Mouse (Mus musculus) heart, embryonic 11.5 days (tissue): ENCODE data around the gene Loxl4. TPM values are rescaled to one million over a fixed set of nuclear protein-coding genes. Genes with fewer than 3 reads are reported as not detected.

Experiments
- ATAC-seq: fragments of 200-750 bp; cut with Nextera tagmentation; replicated peaks from 2 replicates; pipeline ENCODE4 v1.8.0; 2017; ENCODE audit warnings: moderate library complexity; ENCODE audit not compliant: insufficient number of reproducible peaks, low FRiP score, low TSS enrichment
- H3K27ac ChIP-seq: fragments of 300-500 bp; sonication (generic); 2 replicates; pipeline ENCODE4 v1.5.1; 2014; ENCODE audit warnings: mild to moderate bottlenecking, low read depth, low read length
- H3K27me3 ChIP-seq: fragments of 300-500 bp; sonication (generic); 2 replicates; pipeline ENCODE4 v1.6.1; 2014; ENCODE audit warnings: mild to moderate bottlenecking, low read length, mixed read lengths; ENCODE audit not compliant: control insufficient read depth, insufficient read depth
- H3K36me3 ChIP-seq: fragments of 300-500 bp; sonication (generic); 2 replicates; pipeline ENCODE4 v1.6.1; 2014; ENCODE audit warnings: mild to moderate bottlenecking, low read length, moderate library complexity, mixed read lengths; ENCODE audit not compliant: control insufficient read depth, insufficient read depth
- H3K4me1 ChIP-seq: fragments of 300-500 bp; sonication (generic); 2 replicates; pipeline ENCODE4 v1.6.1; 2014; ENCODE audit warnings: low read length; ENCODE audit not compliant: control insufficient read depth, insufficient read depth
- H3K4me2 ChIP-seq: fragments of 300-500 bp; sonication (generic); 2 replicates; pipeline ENCODE4 v1.6.1; 2014; ENCODE audit warnings: mild to moderate bottlenecking, moderate library complexity
- H3K4me3 ChIP-seq: fragments of 300-500 bp; sonication (generic); 2 replicates; pipeline ENCODE4 v1.5.1; 2014; ENCODE audit warnings: low read depth, low read length
- H3K9ac ChIP-seq: fragments of 300-500 bp; sonication (generic); 2 replicates; pipeline ENCODE4 v1.6.1; 2014; ENCODE audit warnings: mild to moderate bottlenecking, low read depth, low read length, moderate library complexity
- H3K9me3 ChIP-seq: fragments of 300-500 bp; sonication (generic); replicated peaks from 2 replicates; pipeline ENCODE4 v1.6.1; 2016; ENCODE audit warnings: low read length; ENCODE audit not compliant: control insufficient read depth
- WGBS: fragments of 180-500 bp; shearing (Covaris S2); extraction: QIAGEN DNeasy Blood & Tissue Kit; methylation state at CpG from one replicate; pipeline ENCODE4 v1.1.7; 2014; ENCODE audit not compliant: insufficient replicate concordance; 5-methylcytosine and 5-hydroxymethylcytosine counted together
- polyA plus RNA-seq: library from polyadenylated mRNA; unstranded; fragments of >200 nt; fragmentation: Nextera tagmentation; extraction: Ambion mirVana; gene quantifications from 2 replicates; pipeline ENCODE4 v1.2.1, GENCODE M21; 2014

The Loxl4 gene
- polyA plus RNA-seq, 1 experiment from 2014 or later: 0.14 TPM

GRCm38 (mm10) chr19:42587704-42588103 is 24.9 kb downstream of the Loxl4 start:
- H3K27me3 ChIP-seq: no peaks in the 10 kb centered on the region
- no peak for ATAC-seq
- H3K4me3 ChIP-seq: no peak overlapping the region
- 0 out of 2 replicates have a peak overlapping the region, but pooled peaks have one; percentile 0 for H3K27ac ChIP-seq
- no peak overlapping the region; the same call in 1 of the 2 replicates for H3K4me2 ChIP-seq
- H3K4me1 ChIP-seq: peaks cover 7% of the 10 kb centered on the region
- H3K9me3 ChIP-seq: no peaks in the 10 kb centered on the region
- H3K36me3 ChIP-seq: no peaks in the 10 kb centered on the region
- H3K9ac ChIP-seq: no peak overlapping the region
- WGBS: 54% methylated on average over 2 of the region's 2 CpGs

- 76% methylated on average over 3 of the region's 3 CpGs for WGBS
- H3K4me3 ChIP-seq: no peak overlapping the region
- H3K4me1 ChIP-seq: peaks cover 9% of the 10 kb centered on the region
- no peak overlapping the region for H3K9ac ChIP-seq
- H3K4me2 ChIP-seq: no peak overlapping the region
- no peaks in the 10 kb centered on the region for H3K27me3 ChIP-seq
- H3K36me3 ChIP-seq: no peaks in the 10 kb centered on the region
- no peaks in the 10 kb centered on the region for H3K9me3 ChIP-seq
- ATAC-seq: peak; percentile 84
- peak overlapping the region; percentile 46; the same call in 1 of the 2 replicates for H3K27ac ChIP-seq
Observed at GRCm38 (mm10) chr19:42584188-42584587, 28.4 kb downstream of the Loxl4 start.

GRCm38 (mm10) chr19:42583677-42584076 is 28.9 kb downstream of the Loxl4 start:
- no peak overlapping the region for H3K4me3 ChIP-seq
- peak overlapping the region; percentile 25; the same call in 1 of the 2 replicates for H3K27ac ChIP-seq
- H3K9me3 ChIP-seq: no peaks in the 10 kb centered on the region
- ATAC-seq: no peak
- peaks cover 9% of the 10 kb centered on the region for H3K4me1 ChIP-seq
- H3K36me3 ChIP-seq: no peaks in the 10 kb centered on the region
- no peak overlapping the region for H3K4me2 ChIP-seq
- H3K9ac ChIP-seq: no peak overlapping the region
- WGBS: 81% methylated on average over 5 of the region's 5 CpGs
- no peaks in the 10 kb centered on the region for H3K27me3 ChIP-seq

- Histone ChIP-seq H3K27me3 (no peaks in the 10 kb centered on the region), H3K4me1 (peaks cover 9% of the 10 kb centered on the region), H3K9ac (no peak overlapping the region), H3K4me3 (no peak overlapping the region), H3K27ac (peak overlapping the region; percentile 25), H3K4me2 (no peak overlapping the region), H3K9me3 (no peaks in the 10 kb centered on the region), H3K36me3 (no peaks in the 10 kb centered on the region)
- no peak for ATAC-seq
- WGBS: 91% methylated on average over 13 of the region's 13 CpGs
Observed at GRCm38 (mm10) chr19:42582811-42583370, 29.7 kb downstream of the Loxl4 start.

GRCm38 (mm10) chr19:42580701-42581100 is 31.9 kb downstream of the Loxl4 start:
- H3K27me3 ChIP-seq: no peaks in the 10 kb centered on the region
- no peak overlapping the region for H3K27ac ChIP-seq
- H3K36me3 ChIP-seq: no peaks in the 10 kb centered on the region
- no peak overlapping the region for H3K4me3 ChIP-seq
- 22% methylated on average over 4 of the region's 4 CpGs for WGBS
- peaks cover 3% of the 10 kb centered on the region; the same call in 1 of the 2 replicates for H3K4me1 ChIP-seq
- H3K9me3 ChIP-seq: no peaks in the 10 kb centered on the region
- no peak for ATAC-seq
- H3K9ac ChIP-seq: no peak overlapping the region
- H3K4me2 ChIP-seq: no peak overlapping the region

- no peak overlapping the region for H3K4me2 ChIP-seq
- H3K27me3 ChIP-seq: no peaks in the 10 kb centered on the region
- H3K4me1 ChIP-seq: peaks cover 3% of the 10 kb centered on the region; the same call in 1 of the 2 replicates
- ATAC-seq: no peak
- no peaks in the 10 kb centered on the region for H3K9me3 ChIP-seq
- H3K36me3 ChIP-seq: no peaks in the 10 kb centered on the region
- no peak overlapping the region for H3K9ac ChIP-seq
- no peak overlapping the region for H3K4me3 ChIP-seq
- no peak overlapping the region for H3K27ac ChIP-seq
- 85% methylated on average over 4 of the region's 4 CpGs for WGBS
Observed at GRCm38 (mm10) chr19:42578631-42579030, 34.0 kb downstream of the Loxl4 start.

- no peak for ATAC-seq
- H3K4me3 ChIP-seq: no peak overlapping the region
- no peak overlapping the region for H3K4me2 ChIP-seq
- H3K27me3 ChIP-seq: no peaks in the 10 kb centered on the region
- H3K9me3 ChIP-seq: no peaks in the 10 kb centered on the region
- no peak overlapping the region for H3K27ac ChIP-seq
- H3K4me1 ChIP-seq: peaks cover 3% of the 10 kb centered on the region; the same call in 1 of the 2 replicates
- WGBS: 100% methylated on average over 1 of the region's 1 CpGs
- no peak overlapping the region for H3K9ac ChIP-seq
- no peaks in the 10 kb centered on the region for H3K36me3 ChIP-seq
Observed at GRCm38 (mm10) chr19:42576856-42577255, 35.8 kb downstream of the Loxl4 start.

- ATAC-seq: no peak
- H3K27me3 ChIP-seq: no peaks in the 10 kb centered on the region
- H3K9ac ChIP-seq: no peak overlapping the region
- H3K4me2 ChIP-seq: no peak overlapping the region
- 65% methylated on average over 2 of the region's 2 CpGs for WGBS
- H3K27ac ChIP-seq: no peak overlapping the region
- H3K36me3 ChIP-seq: no peaks in the 10 kb centered on the region
- no peaks in the 10 kb centered on the region for H3K9me3 ChIP-seq
- H3K4me3 ChIP-seq: no peak overlapping the region
- no peaks in the 10 kb centered on the region for H3K4me1 ChIP-seq
Observed at GRCm38 (mm10) chr19:42575317-42575716, 37.3 kb downstream of the Loxl4 start.

GRCm38 (mm10) chr19:42571291-42571690 is 41.3 kb downstream of the Loxl4 start:
- WGBS: 85% methylated on average over 4 of the region's 4 CpGs
- no peak for ATAC-seq
- H3K27me3 ChIP-seq: no peaks in the 10 kb centered on the region

More at GRCm38 (mm10) chr19:42571291-42571690, 41.3 kb downstream of the Loxl4 start:
- H3K9me3 ChIP-seq: no peaks in the 10 kb centered on the region
- H3K27ac ChIP-seq: no peak overlapping the region
- H3K4me2 ChIP-seq: no peak overlapping the region
- no peak overlapping the region for H3K9ac ChIP-seq
- H3K4me1 ChIP-seq: no peaks in the 10 kb centered on the region
- H3K4me3 ChIP-seq: no peak overlapping the region
- H3K36me3 ChIP-seq: no peaks in the 10 kb centered on the region
